Mouse (Mus musculus) myocyte (in vitro differentiated cells): ENCODE data around the gene Lman1l. TPM values are rescaled to one million over a fixed set of nuclear protein-coding genes. Genes with fewer than 3 reads are reported as not detected.
A peak's percentile ranks its signal among the peaks of the same experiment; 100 is the strongest.

ENCODE experiments used
- H3K27me3 ChIP-seq: one replicate; pipeline ENCODE4 v1.6.1; 2011; ENCODE audit not compliant: control insufficient read depth, insufficient read depth, insufficient read length
- H3K36me3 ChIP-seq: one replicate; pipeline ENCODE4 v1.6.1; 2011; ENCODE audit not compliant: control insufficient read depth, insufficient read depth
- H3K4me2 ChIP-seq: one replicate; pipeline ENCODE4 v1.6.1; 2011; ENCODE audit warnings: low read depth, control low read depth
- H3K4me3 ChIP-seq: one replicate; pipeline ENCODE4 v1.5.1; 2011; ENCODE audit warnings: mild to moderate bottlenecking, control low read depth, moderate library complexity
- H3K79me2 ChIP-seq: one replicate; pipeline ENCODE4 v1.6.1; 2011; ENCODE audit not compliant: control insufficient read depth, insufficient read depth
- H3ac ChIP-seq: one replicate; pipeline ENCODE4 v1.6.1; 2011; ENCODE audit not compliant: control insufficient read depth, insufficient read length
- CEBPB ChIP-seq: IDR thresholded peaks from 2 replicates; pipeline ENCODE4 v1.6.1; 2011; ENCODE audit warnings: mild to moderate bottlenecking, moderate library complexity; ENCODE audit not compliant: poor library complexity, insufficient read depth, severe bottlenecking
- E2F4 ChIP-seq: IDR thresholded peaks from one replicate; pipeline ENCODE4 v1.6.1; 2011; ENCODE audit warnings: mild to moderate bottlenecking, control low read depth, moderate library complexity; ENCODE audit not compliant: insufficient read depth
- MAX ChIP-seq: IDR thresholded peaks from one replicate; pipeline ENCODE4 v1.6.1; 2011; ENCODE audit warnings: low read depth, mild to moderate bottlenecking, control low read depth
- MYOD1 ChIP-seq, 3 experiments: IDR thresholded peaks; one replicate each; pipeline ENCODE4 v1.6.1; 2011; ENCODE audit warnings: control low read depth in 2 of 3, low read depth in 2 of 3, mild to moderate bottlenecking in 2 of 3, moderate library complexity in 1 of 3; ENCODE audit not compliant: insufficient read length in 2 of 3, control insufficient read depth in 1 of 3
- MYOG ChIP-seq, 3 experiments: IDR thresholded peaks; one replicate each; pipeline ENCODE4 v1.6.1; 2011; ENCODE audit warnings: control low read depth in 2 of 3, low read depth in 2 of 3, mild to moderate bottlenecking in 2 of 3; ENCODE audit not compliant: insufficient read length in 2 of 3, control insufficient read depth in 1 of 3, insufficient read depth in 1 of 3
- POLR2A ChIP-seq: IDR thresholded peaks from one replicate; pipeline ENCODE4 v1.6.1; 2011; ENCODE audit warnings: low read depth, mild to moderate bottlenecking, control low read depth, moderate library complexity; ENCODE audit not compliant: insufficient read length
- POLR2AphosphoS2 ChIP-seq: IDR thresholded peaks from one replicate; pipeline ENCODE4 v1.6.1; 2011; ENCODE audit warnings: low read depth, control low read depth; ENCODE audit not compliant: insufficient read length
- REST ChIP-seq: IDR thresholded peaks from one replicate; pipeline ENCODE4 v1.6.1; 2011; ENCODE audit warnings: mild to moderate bottlenecking, control low read depth, moderate library complexity; ENCODE audit not compliant: insufficient read depth, insufficient read length
- SRF ChIP-seq: IDR thresholded peaks from one replicate; pipeline ENCODE4 v1.6.1; 2011; ENCODE audit warnings: low read depth; ENCODE audit not compliant: control insufficient read depth, insufficient read length
- TCF12 ChIP-seq: IDR thresholded peaks from one replicate; pipeline ENCODE4 v1.6.1; 2011; ENCODE audit warnings: mild to moderate bottlenecking, control low read depth; ENCODE audit not compliant: poor library complexity, insufficient read depth, severe bottlenecking
- TCF3 ChIP-seq: IDR thresholded peaks from one replicate; pipeline ENCODE4 v1.6.1; 2011; ENCODE audit warnings: low read depth, control low read depth; ENCODE audit not compliant: insufficient read length
- USF1 ChIP-seq: IDR thresholded peaks from one replicate; pipeline ENCODE4 v1.6.1; 2011; ENCODE audit warnings: low read depth, mild to moderate bottlenecking, control low read depth, moderate library complexity
- polyA plus RNA-seq: library from polyadenylated mRNA; unstranded; fragments of >200 nt; fragmentation: generic; extraction: Trizol; gene quantifications from one replicate; pipeline ENCODE4 v1.2.1, GENCODE M21; 2012; ENCODE audit warnings: missing spikeins

The Lman1l gene
- polyA plus RNA-seq, 1 experiment, result 1.00 TPM

- peak overlapping the region; percentile 5 for H3K4me3 ChIP-seq
Observed at GRCm38 (mm10) chr9:57602098-57602497, 18.5 kb downstream of the Lman1l start.

GRCm38 (mm10) chr9:57601353-57601706 lies 19.2 kb downstream of the Lman1l start:
- Histone ChIP-seq H3ac (no peak overlapping the region), H3K27me3 (no peaks in the 10 kb centered on the region), H3K36me3 (peaks cover 5% of the 10 kb centered on the region), H3K4me3 (peak overlapping the region; percentile 5), H3K4me2 (peak overlapping the region; percentile 64), H3K79me2 (no peaks in the 10 kb centered on the region)
- TF ChIP-seq MAX (no peak), E2F4 (no peak), USF1 (no peak), MYOD1 (IDR thresholded peaks at IDR 0.05; ENCODE audit: control insufficient read depth in 1 of 3, insufficient read length in 2 of 3, low read depth in 2 of 3) (peak; percentile 97 to 100 (median 99)), TCF3 (peak; percentile 95), REST (no peak), CEBPB (no peak), POLR2A (no peak), POLR2AphosphoS2 (no peak), SRF (peak; percentile 51), TCF12 (peak; percentile 95), MYOG (IDR thresholded peaks at IDR 0.05; ENCODE audit: control insufficient read depth in 1 of 3, insufficient read depth in 1 of 3, insufficient read length in 2 of 3, low read depth in 2 of 3) (peak; percentile 99 to 100 (median 99))

More at GRCm38 (mm10) chr9:57602098-57602497, 18.5 kb downstream of the Lman1l start:
- Histone ChIP-seq H3K36me3 (no peaks in the 10 kb centered on the region), H3ac (no peak overlapping the region), H3K27me3 (no peaks in the 10 kb centered on the region), H3K4me2 (peak overlapping the region; percentile 63), H3K79me2 (no peaks in the 10 kb centered on the region)
- TF ChIP-seq USF1 (peak; percentile 51), MAX (no peak)

- Histone ChIP-seq H3ac (no peak overlapping the region), H3K4me3 (no peak overlapping the region), H3K27me3 (no peaks in the 10 kb centered on the region), H3K4me2 (peak overlapping the region; percentile 64), H3K36me3 (peaks cover 11% of the 10 kb centered on the region), H3K79me2 (no peaks in the 10 kb centered on the region)
- TF ChIP-seq E2F4 (no peak), CEBPB (no peak), SRF (no peak), TCF12 (peak; percentile 59), POLR2AphosphoS2 (peak; percentile 22), REST (no peak), TCF3 (peak; percentile 48), MYOG (IDR thresholded peaks at IDR 0.05; ENCODE audit: control insufficient read depth in 1 of 3, insufficient read depth in 1 of 3, insufficient read length in 2 of 3, low read depth in 2 of 3) (peak; percentile 22 to 95 (median 75)), MYOD1 (IDR thresholded peaks at IDR 0.05; ENCODE audit: control insufficient read depth in 1 of 3, insufficient read length in 2 of 3, low read depth in 2 of 3) (peak in 2 of 3 experiments; percentile 71 to 84), POLR2A (peak; percentile 32), USF1 (no peak), MAX (no peak)
Observed at GRCm38 (mm10) chr9:57600620-57601352, 19.8 kb downstream of the Lman1l start.

- H3ac ChIP-seq, result no peak overlapping the region
- H3K27me3 ChIP-seq, result no peaks in the 10 kb centered on the region
- TF ChIP-seq SRF, result no peak
- peak in 2 of 3 experiments; percentile 2 to 19 for TF ChIP-seq MYOD1 (IDR thresholded peaks at IDR 0.05; ENCODE audit: control insufficient read depth in 1 of 3, insufficient read length in 2 of 3, low read depth in 2 of 3)
- no peak for TF ChIP-seq TCF3
- peak; percentile 10 for TF ChIP-seq POLR2A
- peak; percentile 59 for TF ChIP-seq POLR2AphosphoS2
- peak in 1 of 3 experiments; percentile 36 for TF ChIP-seq MYOG (IDR thresholded peaks at IDR 0.05; ENCODE audit: control insufficient read depth in 1 of 3, insufficient read depth in 1 of 3, insufficient read length in 2 of 3, low read depth in 2 of 3)
- no peak for TF ChIP-seq MAX
- H3K4me3 ChIP-seq, result no peak overlapping the region
- no peak overlapping the region for H3K4me2 ChIP-seq
- H3K36me3 ChIP-seq, result peaks cover 18% of the 10 kb centered on the region
- no peaks in the 10 kb centered on the region for H3K79me2 ChIP-seq
Observed at GRCm38 (mm10) chr9:57598851-57599563, 21.6 kb downstream of the Lman1l start.

GRCm38 (mm10) chr9:57597929-57598382 lies 22.6 kb downstream of the Lman1l start:
- Histone ChIP-seq H3K79me2 (no peaks in the 10 kb centered on the region), H3K36me3 (peaks cover 18% of the 10 kb centered on the region), H3K27me3 (no peaks in the 10 kb centered on the region), H3ac (no peak overlapping the region), H3K4me3 (no peak overlapping the region), H3K4me2 (no peak overlapping the region)
- TF ChIP-seq TCF12, result no peak
- TF ChIP-seq MYOD1 (IDR thresholded peaks at IDR 0.05; ENCODE audit: control insufficient read depth in 1 of 3, insufficient read length in 2 of 3, low read depth in 2 of 3), result peak in 2 of 3 experiments; percentile 59 to 71
- peak in 2 of 3 experiments; percentile 28 to 82 for TF ChIP-seq MYOG (IDR thresholded peaks at IDR 0.05; ENCODE audit: control insufficient read depth in 1 of 3, insufficient read depth in 1 of 3, insufficient read length in 2 of 3, low read depth in 2 of 3)
- peak; percentile 79 for TF ChIP-seq POLR2AphosphoS2
